Mouse (Mus musculus): ENCODE measurements at regions not wholly inside any gene's neighbourhood (a gene's known extent, or its start where the extent isn't known, plus 50 kb on each side); places are given as distances from the start of the nearest gene placed in this dataset.
A peak's percentile ranks its signal among the peaks of the same experiment; 100 is the strongest.

GRCm38 (mm10) chr3:123852889-123853288 lies 162.2 kb upstream of the Ndst3 start:
- Histone ChIP-seq H3K27me3 (replicated peaks; ENCODE audit: control insufficient read depth, insufficient read depth, low read length) (no peaks in the 10 kb centered on the region), H3K4me1 (replicated peaks; ENCODE audit: control insufficient read depth, insufficient read depth, low read length) (no peaks in the 10 kb centered on the region), H3K9ac (ENCODE audit: low read length) (no peak overlapping the region), H3K9me3 (ENCODE audit: control insufficient read depth, low read length) (no peaks in the 10 kb centered on the region), H3K4me3 (ENCODE audit: low read depth, low read length) (no peak overlapping the region), H3K27ac (ENCODE audit: low read depth) (no peak overlapping the region), H3K4me2 (ENCODE audit: low read length) (no peak overlapping the region), H3K36me3 (ENCODE audit: control insufficient read depth, insufficient read depth, low read length) (no peaks in the 10 kb centered on the region)
- 78% methylated on average over 3 of the region's 3 CpGs for WGBS
- no peak for ATAC-seq (replicated peaks; ENCODE audit: low FRiP score, low TSS enrichment, low read depth)
- DNase-seq (ENCODE audit: low spot score) = no peak

GRCm38 (mm10) chr3:123873709-123874108 lies 183.1 kb upstream of the Ndst3 start:
- 90% methylated on average over 2 of the region's 2 CpGs for WGBS
- no peak for DNase-seq (ENCODE audit: low spot score)
- ATAC-seq (replicated peaks; ENCODE audit: low FRiP score, low TSS enrichment, low read depth) = no peak
- Histone ChIP-seq H3K36me3 (ENCODE audit: control insufficient read depth, insufficient read depth, low read length) (no peaks in the 10 kb centered on the region), H3K27ac (ENCODE audit: low read depth) (no peak overlapping the region), H3K27me3 (replicated peaks; ENCODE audit: control insufficient read depth, insufficient read depth, low read length) (no peaks in the 10 kb centered on the region), H3K4me3 (ENCODE audit: low read depth, low read length) (no peak overlapping the region), H3K4me2 (ENCODE audit: low read length) (no peak overlapping the region), H3K9me3 (ENCODE audit: control insufficient read depth, low read length) (no peaks in the 10 kb centered on the region), H3K4me1 (replicated peaks; ENCODE audit: control insufficient read depth, insufficient read depth, low read length) (no peaks in the 10 kb centered on the region), H3K9ac (ENCODE audit: low read length) (no peak overlapping the region)

- H3K27ac ChIP-seq (ENCODE audit: low read depth) = no peak overlapping the region
- ATAC-seq (replicated peaks; ENCODE audit: low FRiP score, low TSS enrichment, low read depth) = no peak
- no peak overlapping the region for H3K9ac ChIP-seq (ENCODE audit: low read length)
- 47% methylated on average over 3 of the region's 3 CpGs for WGBS
- H3K4me2 ChIP-seq (ENCODE audit: low read length) = no peak overlapping the region
- no peaks in the 10 kb centered on the region for H3K9me3 ChIP-seq (ENCODE audit: control insufficient read depth, low read length)
- no peak overlapping the region for H3K4me3 ChIP-seq (ENCODE audit: low read depth, low read length)
- DNase-seq (ENCODE audit: low spot score) = no peak
- no peaks in the 10 kb centered on the region for H3K36me3 ChIP-seq (ENCODE audit: control insufficient read depth, insufficient read depth, low read length)
- H3K4me1 ChIP-seq (replicated peaks; ENCODE audit: control insufficient read depth, insufficient read depth, low read length) = no peaks in the 10 kb centered on the region
- H3K27me3 ChIP-seq (replicated peaks; ENCODE audit: control insufficient read depth, insufficient read depth, low read length) = no peaks in the 10 kb centered on the region
Measured at GRCm38 (mm10) chr3:123893691-123894090, 203.0 kb upstream of the Ndst3 start.

GRCm38 (mm10) chr3:123905928-123906721 lies 215.5 kb upstream of the Ndst3 start:
- H3K27ac ChIP-seq (ENCODE audit: low read depth) = peak overlapping the region; percentile 44
- H3K36me3 ChIP-seq (ENCODE audit: control insufficient read depth, insufficient read depth, low read length) = no peaks in the 10 kb centered on the region
- H3K4me2 ChIP-seq (ENCODE audit: low read length) = no peak overlapping the region
- DNase-seq (ENCODE audit: low spot score) (no peak), ATAC-seq (replicated peaks; ENCODE audit: low FRiP score, low TSS enrichment, low read depth) (no peak)
- H3K9ac ChIP-seq (ENCODE audit: low read length) = no peak overlapping the region
- WGBS = 22% methylated on average over 9 of the region's 9 CpGs
- H3K27me3 ChIP-seq (replicated peaks; ENCODE audit: control insufficient read depth, insufficient read depth, low read length) = no peaks in the 10 kb centered on the region
- H3K4me3 ChIP-seq (ENCODE audit: low read depth, low read length) = no peak overlapping the region
- peaks cover 5% of the 10 kb centered on the region; the same call in 1 of the 2 replicates for H3K4me1 ChIP-seq (replicated peaks; ENCODE audit: control insufficient read depth, insufficient read depth, low read length)
- H3K9me3 ChIP-seq (ENCODE audit: control insufficient read depth, low read length) = no peaks in the 10 kb centered on the region

GRCm38 (mm10) chr3:123918140-123918539 lies 227.5 kb upstream of the Ndst3 start:
- Histone ChIP-seq H3K4me3 (ENCODE audit: low read depth, low read length) (no peak overlapping the region), H3K27me3 (replicated peaks; ENCODE audit: control insufficient read depth, insufficient read depth, low read length) (no peaks in the 10 kb centered on the region), H3K4me1 (replicated peaks; ENCODE audit: control insufficient read depth, insufficient read depth, low read length) (no peaks in the 10 kb centered on the region), H3K36me3 (ENCODE audit: control insufficient read depth, insufficient read depth, low read length) (no peaks in the 10 kb centered on the region), H3K9ac (ENCODE audit: low read length) (no peak overlapping the region), H3K27ac (ENCODE audit: low read depth) (no peak overlapping the region), H3K4me2 (ENCODE audit: low read length) (no peak overlapping the region), H3K9me3 (ENCODE audit: control insufficient read depth, low read length) (no peaks in the 10 kb centered on the region)
- DNase-seq (ENCODE audit: low spot score) = no peak
- 91% methylated on average over 3 of the region's 3 CpGs for WGBS
- ATAC-seq (replicated peaks; ENCODE audit: low FRiP score, low TSS enrichment, low read depth) = no peak

GRCm38 (mm10) chr3:123952121-123952520 lies 261.5 kb upstream of the Ndst3 start:
- H3K4me3 ChIP-seq (ENCODE audit: low read depth, low read length) = no peak overlapping the region
- no peak for DNase-seq (ENCODE audit: low spot score)
- WGBS = 77% methylated on average over 6 of the region's 6 CpGs

GRCm38 (mm10) chr3:123967373-123967772 lies 276.7 kb upstream of the Ndst3 start:
- DNase-seq (ENCODE audit: low spot score) (no peak), ATAC-seq (replicated peaks; ENCODE audit: low FRiP score, low TSS enrichment, low read depth) (no peak)
- Histone ChIP-seq H3K4me2 (ENCODE audit: low read length) (no peak overlapping the region), H3K9ac (ENCODE audit: low read length) (no peak overlapping the region), H3K9me3 (ENCODE audit: control insufficient read depth, low read length) (no peaks in the 10 kb centered on the region), H3K27me3 (replicated peaks; ENCODE audit: control insufficient read depth, insufficient read depth, low read length) (no peaks in the 10 kb centered on the region), H3K36me3 (ENCODE audit: control insufficient read depth, insufficient read depth, low read length) (no peaks in the 10 kb centered on the region), H3K4me3 (ENCODE audit: low read depth, low read length) (no peak overlapping the region), H3K27ac (ENCODE audit: low read depth) (no peak overlapping the region), H3K4me1 (replicated peaks; ENCODE audit: control insufficient read depth, insufficient read depth, low read length) (no peaks in the 10 kb centered on the region)
- 86% methylated on average over 3 of the region's 3 CpGs for whole genome bisulfite sequencing

More at GRCm38 (mm10) chr3:123952121-123952520, 261.5 kb upstream of the Ndst3 start:
- H3K4me2 ChIP-seq (ENCODE audit: low read length) = no peak overlapping the region
- no peak overlapping the region for H3K9ac ChIP-seq (ENCODE audit: low read length)
- no peak for ATAC-seq (replicated peaks; ENCODE audit: low FRiP score, low TSS enrichment, low read depth)
- H3K27me3 ChIP-seq (replicated peaks; ENCODE audit: control insufficient read depth, insufficient read depth, low read length) = no peaks in the 10 kb centered on the region
- no peaks in the 10 kb centered on the region for H3K4me1 ChIP-seq (replicated peaks; ENCODE audit: control insufficient read depth, insufficient read depth, low read length)
- H3K36me3 ChIP-seq (ENCODE audit: control insufficient read depth, insufficient read depth, low read length) = no peaks in the 10 kb centered on the region
- H3K27ac ChIP-seq (ENCODE audit: low read depth) = no peak overlapping the region
- H3K9me3 ChIP-seq (ENCODE audit: control insufficient read depth, low read length) = no peaks in the 10 kb centered on the region

- no peaks in the 10 kb centered on the region for H3K27me3 ChIP-seq (replicated peaks; ENCODE audit: control insufficient read depth, insufficient read depth, low read length)
- DNase-seq (ENCODE audit: low spot score) (no peak), ATAC-seq (replicated peaks; ENCODE audit: low FRiP score, low TSS enrichment, low read depth) (no peak)
- no peak overlapping the region for H3K4me3 ChIP-seq (ENCODE audit: low read depth, low read length)
- no peaks in the 10 kb centered on the region for H3K9me3 ChIP-seq (ENCODE audit: control insufficient read depth, low read length)
- H3K4me2 ChIP-seq (ENCODE audit: low read length) = no peak overlapping the region
- 73% methylated on average over 3 of the region's 3 CpGs for WGBS
- H3K36me3 ChIP-seq (ENCODE audit: control insufficient read depth, insufficient read depth, low read length) = no peaks in the 10 kb centered on the region
- no peak overlapping the region for H3K27ac ChIP-seq (ENCODE audit: low read depth)
- H3K9ac ChIP-seq (ENCODE audit: low read length) = no peak overlapping the region
- no peaks in the 10 kb centered on the region for H3K4me1 ChIP-seq (replicated peaks; ENCODE audit: control insufficient read depth, insufficient read depth, low read length)
Measured at GRCm38 (mm10) chr3:123972367-123972766, 281.7 kb upstream of the Ndst3 start.

All from intestine, embryonic 14.5 days (tissue).